Mouse (Mus musculus): ENCODE measurements around the gene Elmo2.

Gene Elmo2

DNA sequence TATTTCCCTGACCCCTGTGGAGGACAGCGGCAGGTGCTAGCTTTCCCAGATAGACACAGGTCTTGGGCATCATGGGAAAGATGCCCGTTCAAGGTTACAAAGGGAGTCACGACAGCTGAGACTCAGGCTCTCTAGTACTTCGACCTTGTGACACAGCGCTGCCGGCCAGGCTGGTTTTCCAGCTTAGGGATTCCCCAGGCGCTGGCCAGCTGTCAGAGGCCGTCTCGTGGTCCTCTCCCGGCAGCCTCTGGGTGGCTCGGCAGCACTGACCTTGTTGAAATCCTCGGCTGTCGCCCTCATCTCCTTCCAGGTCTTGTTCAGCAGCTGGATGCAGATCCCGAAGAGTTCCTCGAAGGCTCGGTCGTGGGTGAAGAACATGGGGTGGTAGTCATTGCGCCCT lies 29.7 kb downstream of the Elmo2 start:
- DNase-seq (ENCODE audit: low spot score) = no peak

DNA sequence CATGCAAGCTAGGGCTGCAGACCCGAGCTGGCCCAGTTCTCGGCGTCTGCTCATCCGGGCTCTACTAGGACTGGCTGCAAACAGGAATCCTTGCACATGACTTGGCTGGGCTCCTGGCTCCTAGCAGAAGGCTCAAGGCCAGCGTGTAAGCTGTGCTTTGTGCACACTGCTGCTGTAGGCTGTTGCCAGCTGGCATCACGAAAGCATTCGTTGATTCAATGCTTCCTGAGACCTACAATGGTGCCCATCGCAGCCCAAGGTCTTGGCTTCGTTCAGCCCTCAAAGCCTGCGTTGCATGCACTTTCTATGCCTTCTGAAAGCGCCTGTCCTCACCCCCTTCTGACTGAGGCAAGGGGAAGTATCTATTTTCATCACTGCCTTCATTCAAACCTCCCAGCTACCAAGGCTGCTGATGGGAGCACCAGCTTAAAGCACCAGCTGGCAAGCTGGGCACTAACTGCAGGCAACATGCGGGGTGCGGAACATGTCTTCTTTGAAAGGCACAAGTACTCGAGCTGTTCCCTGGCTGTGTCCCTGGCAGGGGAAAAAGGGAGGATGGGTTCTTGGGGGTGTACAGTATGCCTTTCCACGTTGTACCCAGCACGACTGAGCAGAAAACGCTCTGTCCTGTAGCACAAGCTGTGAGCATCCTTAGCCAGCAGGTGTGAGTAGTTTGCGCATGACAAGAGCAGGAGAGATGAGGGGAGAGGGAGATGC lies 37.8 kb downstream of the Elmo2 start:
- DNase-seq (ENCODE audit: low spot score) = peak; percentile 87

GRCm38 (mm10) chr2:165287202-165287984 lies 38.9 kb downstream of the Elmo2 start, which contains the start of gene Slc35c2:
TSS of gene Slc35c2 (minus strand) at chr2:165287869.
- DNase-seq (ENCODE audit: low spot score) = peak; percentile 97

- no peak for DNase-seq (ENCODE audit: low spot score)
These were observed 39.7 kb downstream of the Elmo2 start for GRCm38 (mm10) chr2:165286361-165287201.

DNA sequence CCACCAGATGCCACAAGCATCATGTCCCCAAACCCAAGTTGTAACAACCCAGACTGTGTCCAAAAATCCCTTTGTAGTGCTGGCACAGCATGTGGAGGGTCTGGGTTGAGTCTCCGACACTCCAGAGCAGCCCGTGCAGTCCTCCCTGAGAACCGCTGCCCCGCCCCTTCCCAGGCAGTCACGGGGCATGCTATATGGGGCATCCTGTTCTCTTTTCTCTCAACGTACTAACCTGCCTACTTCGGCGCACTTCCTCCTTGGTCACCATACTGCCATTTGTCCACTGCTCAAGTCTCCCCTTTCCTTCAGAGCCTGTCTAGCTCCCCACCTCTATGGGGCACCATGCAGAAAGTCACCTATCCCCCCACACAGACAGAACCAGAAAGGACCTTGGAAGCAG lies 40.7 kb downstream of the Elmo2 start:
- no peak for DNase-seq (ENCODE audit: low spot score)

GRCm38 (mm10) chr2:165285034-165285433 lies 41.2 kb downstream of the Elmo2 start:
- no peak for DNase-seq (ENCODE audit: low spot score)

DNA sequence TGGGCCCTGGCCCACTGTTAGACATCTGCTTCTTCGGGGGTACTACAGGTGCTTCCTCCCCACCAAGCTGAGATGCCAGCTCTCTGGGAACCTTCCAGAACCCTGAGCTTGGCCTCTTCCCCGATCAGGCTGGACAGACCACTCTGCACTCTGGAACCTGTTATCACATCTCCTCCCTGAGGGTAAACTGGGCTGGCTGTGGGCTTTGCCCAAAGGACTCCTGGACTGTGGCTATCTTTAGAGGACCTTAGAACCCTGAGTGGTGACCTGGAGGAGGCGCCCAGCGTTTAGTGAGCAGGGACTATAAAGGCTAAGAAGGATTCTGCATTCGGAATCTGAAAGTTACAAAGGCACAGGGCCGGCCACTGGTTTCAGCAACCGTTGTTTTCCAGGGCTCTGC lies 41.9 kb downstream of the Elmo2 start:
- DNase-seq (ENCODE audit: low spot score) = no peak

DNA sequence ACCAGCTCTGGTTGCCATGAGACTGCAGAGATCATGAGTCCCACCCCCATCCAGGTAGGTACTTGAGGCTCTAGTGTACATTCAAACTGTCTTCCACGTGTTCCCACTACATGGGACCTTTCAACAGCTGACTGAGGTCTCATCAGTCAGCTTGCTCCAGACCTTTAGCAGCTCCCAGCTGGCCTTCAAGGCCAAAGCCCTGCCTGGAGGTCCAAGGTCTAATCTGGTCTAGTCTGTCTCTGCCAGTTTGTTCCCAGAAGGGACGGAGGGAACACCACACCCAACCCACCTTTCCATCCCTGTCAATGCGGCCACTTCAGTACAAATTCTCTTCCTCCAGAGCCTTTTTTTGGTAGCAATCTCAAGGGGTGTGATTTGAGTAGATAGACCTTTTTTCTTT lies 42.6 kb downstream of the Elmo2 start:
- DNase-seq (ENCODE audit: low spot score) = no peak

- no peak for DNase-seq (ENCODE audit: low spot score)
These were observed 44.4 kb downstream of the Elmo2 start for GRCm38 (mm10) chr2:165281779-165282311.

DNA sequence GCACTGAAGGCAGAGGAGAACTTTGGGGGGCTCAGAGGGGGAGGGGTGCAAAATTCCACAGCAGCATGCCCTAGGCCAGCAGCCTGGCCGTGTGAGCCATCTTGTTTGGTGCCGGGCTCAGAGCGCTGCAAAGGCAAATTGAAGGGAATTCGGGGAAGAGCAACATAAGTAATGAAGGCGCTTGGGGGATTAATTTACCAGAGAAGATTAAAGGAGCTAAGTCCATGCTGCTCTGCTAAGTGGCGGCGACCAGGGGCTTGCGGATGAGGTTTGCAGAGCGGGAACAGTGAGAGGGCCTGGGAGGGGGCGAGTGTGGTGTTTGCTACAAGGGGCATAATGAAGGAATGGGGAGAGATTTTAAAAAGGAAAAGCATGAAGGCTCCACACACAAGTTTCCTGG lies 46.9 kb downstream of the Elmo2 start:
- no peak for DNase-seq (ENCODE audit: low spot score)

- DNase-seq (ENCODE audit: low spot score) = no peak
These were observed 49.0 kb downstream of the Elmo2 start for GRCm38 (mm10) chr2:165277188-165277740.

DNA sequence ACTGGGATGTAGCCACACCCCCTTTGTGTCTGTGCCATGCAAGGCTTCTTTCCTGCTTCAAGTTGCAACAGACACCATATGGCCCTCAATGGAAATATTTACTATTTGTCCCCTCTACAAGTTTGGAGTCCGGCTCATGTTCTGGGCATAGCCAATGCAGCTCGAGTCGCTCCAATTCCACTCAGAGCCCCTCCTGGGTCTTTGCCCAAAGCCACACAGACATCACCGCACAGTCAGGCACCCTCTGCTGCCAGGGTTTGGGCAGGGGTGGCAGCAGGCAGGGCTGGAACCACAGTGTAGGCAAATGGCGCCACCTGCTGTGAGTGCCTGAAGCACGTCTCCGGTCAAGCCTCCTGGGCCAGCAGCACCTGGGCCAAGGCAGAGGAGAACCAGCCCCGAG lies 50.5 kb downstream of the Elmo2 start:
- peak; percentile 82 for DNase-seq (ENCODE audit: low spot score)

DNA sequence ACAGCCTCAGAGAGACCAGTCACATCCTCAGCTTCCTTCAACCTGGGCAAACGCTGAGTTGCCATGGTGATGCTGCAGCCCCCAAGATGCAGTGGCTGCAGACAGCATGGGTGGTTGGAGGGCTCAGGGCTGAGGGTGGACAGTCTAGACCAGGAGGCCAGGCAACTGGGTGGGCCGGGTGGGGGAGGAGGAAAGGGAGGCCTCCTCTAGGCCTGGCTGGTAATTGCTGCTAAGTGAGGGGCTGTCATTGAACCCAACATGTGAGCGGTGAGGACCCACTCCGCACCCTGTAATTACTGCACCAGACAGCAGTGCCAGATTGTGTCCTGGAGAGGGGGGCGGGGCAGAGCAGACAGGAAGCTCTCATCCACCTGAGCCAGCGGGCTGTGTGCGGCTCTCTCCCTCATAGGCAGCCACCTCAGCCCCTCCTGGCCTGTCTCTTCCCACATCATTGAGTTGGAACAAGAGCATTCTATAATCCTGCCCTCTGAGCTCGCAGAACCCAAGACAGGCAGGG lies 51.1 kb downstream of the Elmo2 start:
- no peak for DNase-seq (ENCODE audit: low spot score)

- DNase-seq (ENCODE audit: low spot score) = no peak
These were observed 52.7 kb downstream of the Elmo2 start for GRCm38 (mm10) chr2:165273589-165273988.

GRCm38 (mm10) chr2:165271326-165271725 lies 55.0 kb downstream of the Elmo2 start:
- no peak for DNase-seq (ENCODE audit: low spot score)

GRCm38 (mm10) chr2:165270858-165271257 lies 55.4 kb downstream of the Elmo2 start:
- DNase-seq (ENCODE audit: low spot score) = no peak

- DNase-seq (ENCODE audit: low spot score) = no peak
These were observed 59.5 kb downstream of the Elmo2 start for GRCm38 (mm10) chr2:165266739-165267138.

GRCm38 (mm10) chr2:165263861-165264260 lies 62.4 kb downstream of the Elmo2 start:
- DNase-seq (ENCODE audit: low spot score) = no peak

DNA sequence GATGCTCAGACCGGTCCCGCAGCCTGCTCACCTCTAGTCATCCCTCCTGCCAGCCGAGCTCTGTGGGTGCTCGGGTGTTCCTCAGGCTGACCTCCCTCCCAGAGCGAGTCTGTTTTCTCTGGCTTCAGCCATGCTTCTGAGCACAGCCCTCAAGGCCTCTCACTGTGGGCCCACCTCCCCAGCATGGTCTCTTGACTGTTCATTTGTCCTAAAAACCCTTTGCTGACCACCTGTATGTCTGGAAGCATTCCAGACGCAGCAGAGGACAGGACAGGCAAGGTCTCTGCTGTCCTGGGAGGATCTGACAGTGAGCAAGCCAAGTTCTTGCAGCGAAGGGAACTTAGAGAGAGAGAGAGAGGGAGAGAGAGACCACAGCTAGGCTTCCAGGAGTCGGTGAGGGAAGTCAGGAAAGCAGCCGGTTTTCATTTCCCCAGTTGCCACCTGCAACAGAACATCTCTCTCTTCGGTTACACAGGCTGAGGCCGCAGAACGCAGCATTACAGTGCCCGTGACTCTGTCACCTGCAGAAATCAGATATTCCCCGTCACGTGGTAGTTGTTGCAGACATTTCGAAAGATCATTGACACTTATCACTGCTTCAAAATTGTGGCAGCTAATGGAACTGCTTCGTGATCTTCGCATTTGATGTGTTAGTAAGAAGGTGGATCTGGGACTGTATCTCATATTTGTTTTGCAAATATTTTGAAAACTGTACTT lies 63.8 kb downstream of the Elmo2 start:
- DNase-seq (ENCODE audit: low spot score) = no peak

DNA sequence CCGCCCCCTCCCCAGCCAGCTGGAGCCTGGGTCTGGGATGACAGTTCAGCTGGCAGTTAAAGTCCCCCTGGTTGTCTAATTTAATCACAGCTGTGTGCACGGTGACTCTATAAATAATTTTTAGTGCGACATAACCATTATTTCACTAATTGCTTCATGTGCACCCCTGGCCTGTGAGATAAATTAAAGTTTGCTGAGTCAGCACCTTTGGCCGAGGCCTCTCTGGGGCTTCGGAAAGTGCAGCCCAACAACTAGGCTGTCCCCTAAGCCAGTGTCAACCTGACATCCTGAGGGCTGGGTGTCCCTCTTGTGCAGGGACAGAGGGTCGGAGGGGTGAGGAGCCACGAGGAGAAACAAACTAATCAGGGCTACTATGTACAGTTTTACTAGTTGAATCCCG lies 66.4 kb downstream of the Elmo2 start:
- no peak for DNase-seq (ENCODE audit: low spot score)

- no peak for DNase-seq (ENCODE audit: low spot score)
These were observed 68.0 kb downstream of the Elmo2 start for GRCm38 (mm10) chr2:165258321-165258720.
